Mouse (Mus musculus): ENCODE results near the gene Ugt8a.

Gene Ugt8a

GRCm38 (mm10) chr3:125938092-125938755 is at the start of gene Ugt8a:
TSS of gene Ugt8a (minus strand) at chr3:125938619.
- peak; percentile 6 for DNase-seq (ENCODE audit: low read depth, low spot score)

GRCm38 (mm10) chr3:125986639-125987038 is 48.2 kb upstream of the Ugt8a start:
- DNase-seq (ENCODE audit: low read depth, low spot score), result no peak

GRCm38 (mm10) chr3:125983707-125984420 is 45.4 kb upstream of the Ugt8a start:
- DNase-seq (ENCODE audit: low read depth, low spot score), result no peak

GRCm38 (mm10) chr3:125979475-125979874 is 41.1 kb upstream of the Ugt8a start:
- no peak for DNase-seq (ENCODE audit: low read depth, low spot score)

- no peak for DNase-seq (ENCODE audit: low read depth, low spot score)
Measured at GRCm38 (mm10) chr3:125975899-125976298, 37.5 kb upstream of the Ugt8a start.

GRCm38 (mm10) chr3:125969458-125969857 is 31.0 kb upstream of the Ugt8a start:
- DNase-seq (ENCODE audit: low read depth, low spot score), result no peak

GRCm38 (mm10) chr3:125956196-125956885 is 17.9 kb upstream of the Ugt8a start:
- DNase-seq (ENCODE audit: low read depth, low spot score), result no peak

GRCm38 (mm10) chr3:125954881-125955280 is 16.5 kb upstream of the Ugt8a start:
- DNase-seq (ENCODE audit: low read depth, low spot score), result no peak

- no peak for DNase-seq (ENCODE audit: low read depth, low spot score)
Measured at GRCm38 (mm10) chr3:125940811-125941210, 2.4 kb upstream of the Ugt8a start.

GRCm38 (mm10) chr3:125938756-125939109 is 314 bp upstream of the Ugt8a start:
- peak; percentile 4 for DNase-seq (ENCODE audit: low read depth, low spot score)

GRCm38 (mm10) chr3:125937536-125938091 is 805 bp downstream of the Ugt8a start:
- no peak for DNase-seq (ENCODE audit: low read depth, low spot score)

GRCm38 (mm10) chr3:125935796-125936195 is 2.6 kb downstream of the Ugt8a start:
- DNase-seq (ENCODE audit: low read depth, low spot score), result no peak

GRCm38 (mm10) chr3:125932594-125933237 is 5.7 kb downstream of the Ugt8a start:
- DNase-seq (ENCODE audit: low read depth, low spot score), result no peak

GRCm38 (mm10) chr3:125931059-125931458 is 7.4 kb downstream of the Ugt8a start:
- no peak for DNase-seq (ENCODE audit: low read depth, low spot score)

- no peak for DNase-seq (ENCODE audit: low read depth, low spot score)
Measured at GRCm38 (mm10) chr3:125920876-125921275, 17.5 kb downstream of the Ugt8a start.

GRCm38 (mm10) chr3:125898976-125899375 is 39.4 kb downstream of the Ugt8a start:
- no peak for DNase-seq (ENCODE audit: low read depth, low spot score)

- no peak for DNase-seq (ENCODE audit: low read depth, low spot score)
Measured at GRCm38 (mm10) chr3:125887109-125887508, 51.3 kb downstream of the Ugt8a start.

GRCm38 (mm10) chr3:125884879-125885278 is 53.5 kb downstream of the Ugt8a start:
- DNase-seq (ENCODE audit: low read depth, low spot score), result no peak

GRCm38 (mm10) chr3:125884423-125884822 is 54.0 kb downstream of the Ugt8a start:
- no peak for DNase-seq (ENCODE audit: low read depth, low spot score)

GRCm38 (mm10) chr3:125883009-125883408 is 55.4 kb downstream of the Ugt8a start:
- DNase-seq (ENCODE audit: low read depth, low spot score), result no peak

- no peak for DNase-seq (ENCODE audit: low read depth, low spot score)
Measured at GRCm38 (mm10) chr3:125881835-125882234, 56.6 kb downstream of the Ugt8a start.

GRCm38 (mm10) chr3:125874371-125874770 is 64.0 kb downstream of the Ugt8a start:
- no peak for DNase-seq (ENCODE audit: low read depth, low spot score)

Measured in brain, embryonic 18.5 days (tissue).